Mouse (Mus musculus): Measurements from ENCODE around the gene Fmnl2. TPM values are rescaled to one million over a fixed set of nuclear protein-coding genes. Genes with fewer than 3 reads are reported as not detected.

The Fmnl2 gene
- polyA plus RNA-seq, 1 experiment, result 21.4 TPM

DNA sequence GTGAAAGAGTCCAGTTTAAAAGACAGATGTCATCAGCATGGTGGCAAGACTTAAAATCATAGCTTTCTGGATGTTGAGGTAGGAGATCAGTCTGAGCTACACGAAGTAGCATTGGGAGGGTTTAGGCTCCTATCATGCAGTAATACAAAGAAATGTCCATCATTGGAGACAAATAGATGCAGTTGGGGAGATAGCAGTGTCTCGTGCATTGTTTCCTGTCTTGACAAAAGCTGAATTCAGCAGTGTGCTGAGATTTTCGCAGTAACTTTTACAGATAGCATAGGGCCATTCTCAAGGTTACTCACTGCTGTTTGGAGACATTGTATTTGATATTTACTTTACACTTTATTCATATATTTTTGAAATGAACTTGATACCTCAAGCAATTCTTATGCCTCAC is 128.7 kb downstream of the Fmnl2 start:
- no peak for DNase-seq (ENCODE audit: low spot score)

GRCm38 (mm10) chr2:52987035-52987434 is 129.4 kb downstream of the Fmnl2 start:
- no peak for DNase-seq (ENCODE audit: low spot score)

GRCm38 (mm10) chr2:52987637-52988295 is 130.1 kb downstream of the Fmnl2 start:
- no peak for DNase-seq (ENCODE audit: low spot score)

GRCm38 (mm10) chr2:52989316-52989715 is 131.7 kb downstream of the Fmnl2 start:
- no peak for DNase-seq (ENCODE audit: low spot score)

DNA sequence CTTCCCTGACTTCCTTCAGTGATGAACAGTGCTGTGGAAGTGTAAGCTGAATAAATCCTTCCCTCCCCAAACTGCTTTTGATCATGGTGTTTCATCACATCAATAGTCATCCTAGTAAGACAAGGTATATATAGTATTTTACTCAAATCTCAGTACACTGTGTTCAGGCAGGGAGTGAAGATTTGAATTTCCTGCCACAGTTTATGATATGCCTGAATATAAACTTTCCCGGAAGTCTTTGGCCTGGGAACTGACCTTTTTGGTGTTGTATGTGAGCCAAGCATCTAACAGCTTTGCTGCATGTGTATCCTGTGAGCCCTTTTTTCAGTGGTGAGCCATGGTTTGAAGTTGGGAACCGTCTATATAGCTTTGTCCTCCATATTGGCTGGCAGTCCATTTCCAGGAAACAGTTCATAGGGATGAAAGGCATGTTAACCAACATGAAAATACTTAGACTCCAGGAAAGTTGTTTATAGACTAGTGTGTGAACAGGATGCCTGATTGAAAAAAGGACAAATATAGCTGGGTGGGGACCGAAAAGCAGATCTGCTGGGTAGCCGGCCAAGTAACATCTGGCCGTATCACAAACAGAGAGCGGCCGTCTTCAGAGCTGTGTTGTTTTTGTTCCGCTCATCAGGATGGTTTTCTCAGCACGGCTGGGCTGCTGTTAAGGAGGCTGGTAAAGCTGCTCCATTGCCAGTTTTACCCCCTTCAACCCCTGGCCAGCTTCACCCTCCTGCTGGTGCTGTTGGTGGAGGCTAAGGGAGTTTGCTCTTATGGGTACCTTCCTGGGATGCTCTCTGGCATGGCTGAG is 133.4 kb downstream of the Fmnl2 start:
- DNase-seq (ENCODE audit: low spot score), result no peak

DNA sequence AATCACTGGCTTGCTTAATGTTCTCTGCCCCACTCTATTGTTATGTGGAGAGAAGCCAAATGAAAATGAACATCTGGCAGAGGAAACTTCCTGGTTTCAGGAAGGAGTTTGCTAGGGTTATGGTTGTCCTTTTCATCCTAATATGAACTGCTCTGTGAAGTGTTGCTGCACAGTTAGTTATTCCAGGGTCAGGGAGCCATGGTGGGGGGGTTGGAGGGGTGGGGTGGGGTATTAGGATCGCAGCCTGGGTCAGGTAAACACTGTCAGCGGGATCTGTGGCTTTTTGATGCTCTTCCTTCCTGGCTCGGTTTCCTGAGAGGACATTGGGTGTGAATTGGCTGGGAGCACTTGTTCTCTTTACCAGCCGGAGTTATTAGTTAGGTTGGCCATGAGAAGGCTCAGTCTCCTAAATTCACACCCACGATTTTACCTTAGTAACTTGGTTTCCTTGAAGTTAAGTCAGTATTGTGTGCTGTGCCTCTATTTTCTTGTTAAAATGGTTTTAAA is 134.1 kb downstream of the Fmnl2 start:
- DNase-seq (ENCODE audit: low spot score), result no peak

GRCm38 (mm10) chr2:52993241-52993640 is 135.6 kb downstream of the Fmnl2 start:
- no peak for DNase-seq (ENCODE audit: low spot score)

- no peak for DNase-seq (ENCODE audit: low spot score)
Measured at GRCm38 (mm10) chr2:52994526-52994925, 136.9 kb downstream of the Fmnl2 start.

GRCm38 (mm10) chr2:52997955-52998750 is 140.5 kb downstream of the Fmnl2 start:
- DNase-seq (ENCODE audit: low spot score), result no peak

- no peak for DNase-seq (ENCODE audit: low spot score)
Measured at GRCm38 (mm10) chr2:52999524-52999969, 141.9 kb downstream of the Fmnl2 start.

DNA sequence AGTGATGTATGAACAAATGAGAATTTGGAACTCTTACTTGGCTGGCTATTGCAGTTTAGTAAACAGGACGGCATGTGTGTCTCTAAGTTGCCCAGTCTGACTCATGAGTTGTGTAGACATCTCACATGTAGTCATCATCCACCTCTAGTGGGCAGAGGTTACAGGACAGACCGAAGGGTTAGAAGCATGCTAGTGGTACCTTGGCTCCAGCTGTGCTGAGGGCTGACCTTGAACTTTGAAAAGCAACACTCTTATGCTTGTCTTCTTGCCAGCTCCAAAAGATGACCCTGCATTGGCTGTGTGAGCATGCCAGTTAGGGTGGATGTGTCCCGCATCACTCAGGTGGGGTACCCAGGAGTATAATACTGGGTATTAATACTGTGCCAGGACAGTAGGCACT is 142.8 kb downstream of the Fmnl2 start:
- DNase-seq (ENCODE audit: low spot score), result no peak

DNA sequence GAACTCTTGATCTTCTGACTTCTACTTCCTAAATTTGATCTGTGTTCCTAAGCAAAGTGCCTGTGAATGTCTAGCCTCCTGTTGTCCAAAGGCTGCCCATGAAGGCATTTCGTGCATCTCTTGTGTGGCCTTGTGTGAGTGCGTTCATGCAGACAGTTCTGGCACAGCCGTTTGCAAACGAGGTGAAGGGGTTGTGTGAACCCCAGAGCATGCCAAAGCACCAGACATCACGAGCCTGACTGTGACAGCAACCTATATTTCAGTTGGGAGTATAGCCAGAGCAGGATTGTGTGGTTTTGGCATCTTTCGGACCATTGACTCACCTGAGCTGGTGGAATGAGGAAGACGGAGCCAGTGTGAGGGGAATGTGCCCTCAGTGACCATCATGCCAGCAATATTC is 148.5 kb downstream of the Fmnl2 start:
- no peak for DNase-seq (ENCODE audit: low spot score)

DNA sequence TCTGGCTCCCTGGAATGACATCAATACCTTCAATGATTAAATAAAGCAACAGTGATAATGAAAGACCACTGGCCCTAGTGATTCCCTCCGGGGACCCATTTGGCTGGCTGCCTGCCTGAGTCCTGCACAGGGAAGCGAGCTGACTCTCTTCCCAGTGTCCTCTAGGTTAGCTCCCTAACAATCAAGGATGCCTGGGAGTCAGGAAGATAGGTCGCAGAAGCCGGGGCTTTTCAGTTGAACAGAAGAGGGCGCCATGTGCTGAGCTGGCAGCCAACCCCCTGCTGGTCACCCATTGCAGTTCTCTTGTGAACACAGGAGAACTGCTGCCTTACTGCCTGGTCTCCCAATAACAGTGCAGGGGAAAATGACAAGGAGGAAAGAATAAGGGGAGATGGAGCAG is 149.5 kb downstream of the Fmnl2 start:
- no peak for DNase-seq (ENCODE audit: low spot score)

DNA sequence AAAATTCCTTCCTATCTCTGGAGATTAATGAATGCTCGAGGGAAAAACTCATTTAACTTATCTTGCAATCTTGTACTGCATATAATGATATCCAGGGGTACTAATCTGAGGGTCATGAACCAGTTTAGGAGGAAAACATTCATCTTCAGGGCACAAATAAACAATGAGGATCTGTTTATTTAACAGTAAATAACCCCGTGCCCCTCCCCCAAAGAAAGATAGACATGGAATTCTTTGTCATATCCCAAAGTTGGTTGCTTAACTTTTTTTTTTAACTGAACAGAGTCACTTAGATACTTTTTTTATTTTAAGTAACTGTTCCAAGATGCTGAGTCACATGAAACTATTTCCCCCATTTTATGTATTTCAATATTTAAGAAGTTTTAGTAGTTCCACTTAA is 155.4 kb downstream of the Fmnl2 start:
- DNase-seq (ENCODE audit: low spot score), result no peak

GRCm38 (mm10) chr2:53014451-53014850 is 156.8 kb downstream of the Fmnl2 start:
- no peak for DNase-seq (ENCODE audit: low spot score)

DNA sequence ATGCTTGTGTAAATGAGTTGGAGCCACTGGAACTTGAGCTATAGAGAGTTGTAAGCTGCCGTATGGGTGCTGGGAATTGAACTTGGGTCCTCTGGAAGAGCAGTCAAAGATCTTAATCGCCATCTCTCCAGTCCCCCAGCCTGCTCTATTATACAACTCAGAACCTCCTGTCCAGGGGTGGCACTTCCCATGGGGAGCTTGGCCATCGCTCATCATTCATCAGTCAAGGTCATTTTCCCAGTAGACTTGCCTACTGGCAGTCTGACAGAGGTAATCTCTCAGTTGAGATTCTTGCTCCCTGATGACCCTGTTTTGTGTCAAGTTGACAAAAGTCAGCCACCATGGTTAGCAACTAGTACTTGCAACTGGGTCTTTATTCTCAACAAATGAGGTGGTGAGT is 165.3 kb downstream of the Fmnl2 start:
- no peak for DNase-seq (ENCODE audit: low spot score)

DNA sequence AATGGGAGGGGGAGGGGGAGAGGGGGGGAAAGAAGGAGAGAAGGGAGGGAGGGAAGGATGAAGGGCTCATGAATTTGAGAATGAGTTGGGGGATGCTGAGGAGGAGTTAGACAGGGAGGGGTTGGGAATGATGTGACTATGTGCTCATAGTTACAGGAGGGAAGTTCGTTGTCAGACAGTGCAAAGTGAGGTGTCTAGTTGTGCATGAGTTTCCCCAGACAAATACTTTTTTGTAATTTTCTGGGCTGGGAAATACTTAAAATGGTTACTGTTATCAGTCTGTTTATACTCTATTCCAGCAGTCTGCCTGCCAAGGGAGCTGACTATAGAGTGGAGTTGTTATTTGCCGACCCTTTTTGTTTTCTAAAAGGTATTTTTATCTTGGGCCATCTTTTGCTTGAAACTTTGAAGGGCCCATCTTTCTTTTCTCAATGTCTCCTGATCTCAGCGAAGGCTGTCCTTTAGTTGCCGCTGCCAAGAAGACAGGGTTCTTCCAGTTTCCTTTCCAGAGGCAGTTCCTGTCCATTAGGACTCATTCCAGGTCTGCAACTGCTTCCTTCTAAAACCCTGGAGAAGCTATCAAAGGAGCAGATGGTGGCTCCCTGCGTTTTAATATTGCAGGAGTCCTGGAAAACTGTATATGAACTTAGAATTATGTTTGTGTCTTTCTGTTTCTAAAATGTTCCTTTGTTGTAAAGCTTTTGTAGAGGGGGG is 168.6 kb downstream of the Fmnl2 start:
- no peak for DNase-seq (ENCODE audit: low spot score)

- DNase-seq (ENCODE audit: low spot score), result no peak
Measured at GRCm38 (mm10) chr2:53028868-53029267, 171.2 kb downstream of the Fmnl2 start.

DNA sequence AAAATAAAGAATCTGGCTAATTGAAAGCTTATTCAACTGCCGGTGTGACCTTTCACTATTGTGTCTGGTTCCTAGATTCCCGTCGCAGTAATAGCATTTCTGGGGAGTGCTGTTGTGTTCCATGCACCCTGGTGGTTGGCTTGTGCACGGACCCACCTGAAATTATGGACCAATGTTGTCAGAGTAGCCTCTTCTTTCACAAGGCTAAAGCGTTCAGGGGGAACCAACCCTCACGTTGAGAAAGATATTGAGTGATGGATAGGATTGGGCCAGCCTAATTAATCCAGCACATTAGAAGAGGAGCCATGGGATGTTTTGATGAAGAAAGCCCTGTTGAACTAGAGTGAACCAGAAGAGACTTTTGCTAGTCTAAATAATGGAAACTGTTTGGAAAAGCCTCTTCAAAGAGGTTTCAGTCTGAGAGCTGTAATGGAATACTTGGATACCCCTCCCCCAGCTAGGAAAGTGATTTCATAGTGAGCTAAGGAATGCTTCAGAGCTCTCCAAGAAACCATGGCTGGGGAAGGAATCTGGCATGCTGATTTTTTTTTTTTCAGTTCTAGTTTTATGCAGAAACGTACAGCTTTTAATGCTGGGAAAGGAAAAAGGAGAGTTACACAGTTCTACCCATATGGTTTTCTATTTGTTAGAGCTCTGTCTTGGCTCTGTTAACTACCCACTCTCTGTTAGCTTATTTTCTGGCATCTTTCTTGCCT is 172.2 kb downstream of the Fmnl2 start:
- DNase-seq (ENCODE audit: low spot score), result no peak

- DNase-seq (ENCODE audit: low spot score), result no peak
Measured at GRCm38 (mm10) chr2:53030432-53030826, 172.8 kb downstream of the Fmnl2 start.

DNA sequence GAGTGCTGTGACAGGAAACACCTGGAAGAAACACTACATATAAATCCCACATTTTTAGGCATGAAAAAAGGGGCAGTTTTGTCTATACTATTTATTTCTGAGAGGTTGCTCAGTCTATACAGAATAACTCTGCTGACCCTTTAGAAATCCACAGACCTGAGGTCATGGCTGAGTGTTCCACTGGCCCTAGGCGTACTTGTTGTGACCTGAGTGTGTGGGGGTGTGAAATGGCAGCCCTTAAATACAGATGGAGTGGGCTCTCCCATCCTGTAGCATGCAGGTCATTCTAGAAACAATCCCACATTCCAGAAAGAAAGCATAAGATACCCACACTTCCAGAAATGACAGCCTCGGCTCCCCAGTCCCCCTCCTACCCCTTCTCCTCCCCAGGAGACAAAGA is 180.6 kb downstream of the Fmnl2 start:
- DNase-seq (ENCODE audit: low spot score), result no peak
